Mouse (Mus musculus) liver, embryonic 14.5 days (tissue): ENCODE results near the gene Meox1. TPM values are rescaled to one million over a fixed set of nuclear protein-coding genes. Genes with fewer than 3 reads are reported as not detected.

Experiments
- ATAC-seq: fragments of 200-750 bp; cut with Nextera tagmentation; 2 replicates; pipeline ENCODE4 v1.8.0; 2017; ENCODE audit warnings: moderate number of reproducible peaks, mild to moderate bottlenecking, moderate library complexity; ENCODE audit not compliant: insufficient read depth
- DNase-seq, 3 experiments: peaks; one replicate each; pipeline ENCODE4 v3.0.0-alpha.2; 2012 to 2013; ENCODE audit warnings: low read depth in 3 of 3, low spot score in 3 of 3
- H3K27ac ChIP-seq: fragments of 300-500 bp; sonication (generic); 2 replicates; pipeline ENCODE4 v1.5.1; 2014; ENCODE audit warnings: moderate library complexity, mild to moderate bottlenecking, control low read depth, inconsistent platforms
- H3K27me3 ChIP-seq: fragments of 300-500 bp; sonication (generic); 2 replicates; pipeline ENCODE4 v1.6.1; 2014; ENCODE audit warnings: mild to moderate bottlenecking, low read length, moderate library complexity; ENCODE audit not compliant: control insufficient read depth, insufficient read depth
- H3K36me3 ChIP-seq: fragments of 300-500 bp; sonication (generic); replicated peaks from 2 replicates; pipeline ENCODE4 v1.6.1; 2014; ENCODE audit warnings: low read depth; ENCODE audit not compliant: control insufficient read depth, insufficient read depth
- H3K4me1 ChIP-seq, 2 experiments: fragments of 200-500 bp in 1 of 2; fragments of 300-500 bp in 1 of 2; sonication (generic) in 1 of 2; replicated peaks; 2 replicates each; pipeline ENCODE4 v1.6.1; 2012 to 2014; ENCODE audit warnings: antibody characterized with exemption in 1 of 2, inconsistent platforms in 1 of 2, low read length in 1 of 2; ENCODE audit not compliant: control insufficient read depth in 2 of 2, insufficient read depth in 2 of 2
- H3K4me2 ChIP-seq: fragments of 300-500 bp; sonication (generic); 2 replicates; pipeline ENCODE4 v1.6.1; 2014; ENCODE audit warnings: low read depth, mild to moderate bottlenecking, control low read depth, moderate library complexity
- H3K4me3 ChIP-seq, 2 experiments: fragments of 200-500 bp in 1 of 2; fragments of 300-500 bp in 1 of 2; sonication (generic) in 1 of 2; 2 replicates each; pipeline ENCODE4 v1.5.1; 2012 to 2014; ENCODE audit warnings: low read depth in 2 of 2, low read length in 2 of 2, mild to moderate bottlenecking in 2 of 2, control low read depth in 1 of 2, inconsistent platforms in 1 of 2, moderate library complexity in 1 of 2; ENCODE audit not compliant: insufficient read depth in 1 of 2
- H3K9ac ChIP-seq: fragments of 300-500 bp; sonication (generic); replicated peaks from 2 replicates; pipeline ENCODE4 v1.6.1; 2014; ENCODE audit warnings: mild to moderate bottlenecking, control low read depth, moderate library complexity
- H3K9me3 ChIP-seq: fragments of 300-500 bp; sonication (generic); 2 replicates; pipeline ENCODE4 v1.6.1; 2016; ENCODE audit warnings: low read length, mixed read lengths; ENCODE audit not compliant: control insufficient read depth
- CTCF ChIP-seq: IDR thresholded peaks from 2 replicates; pipeline ENCODE4 v1.5.1; 2016; ENCODE audit warnings: antibody characterized with exemption, low read depth, control low read depth
- EP300 ChIP-seq: IDR thresholded peaks from 2 replicates; pipeline ENCODE4 v1.6.1; 2016; ENCODE audit warnings: antibody characterized with exemption, low read depth
- WGBS: fragments of 180-500 bp; shearing (Covaris S2); extraction: QIAGEN DNeasy Blood & Tissue Kit; methylation state at CpG from one replicate; pipeline ENCODE4 v1.1.7; 2014; ENCODE audit not compliant: insufficient replicate concordance; 5-methylcytosine and 5-hydroxymethylcytosine counted together
- polyA plus RNA-seq, 2 experiments: library from polyadenylated mRNA; depleted of rRNA in 1 of 2; stranded (reverse) in 1 of 2; unstranded in 1 of 2; fragments of >200 nt; fragmentation: Nextera tagmentation in 1 of 2; extraction: Ambion mirVana in 1 of 2; gene quantifications; 2 replicates each; pipeline versions ENCODE4 v1.2.1 to v1.2.3; 2012 to 2014

Meox1 gene
- polyA plus RNA-seq, 2 experiments = 0.28 to 0.36 TPM

GRCm38 (mm10) chr11:101832001-101832400, 62.2 kb downstream of the Meox1 start:
- H3K27ac ChIP-seq = no peak overlapping the region
- ATAC-seq (no peak), DNase-seq (no peak)
- H3K4me3 ChIP-seq = no peak overlapping the region
- no peaks in the 10 kb centered on the region for H3K27me3 ChIP-seq
- H3K9me3 ChIP-seq = no peaks in the 10 kb centered on the region
- no peak overlapping the region for H3K4me2 ChIP-seq
- no peak for TF ChIP-seq EP300
- no peak for TF ChIP-seq CTCF
- no peaks in the 10 kb centered on the region for H3K36me3 ChIP-seq
- WGBS = 53% methylated on average over 7 of the region's 7 CpGs
- no peak overlapping the region for H3K9ac ChIP-seq
- no peaks in the 10 kb centered on the region for H3K4me1 ChIP-seq

- H3K27ac ChIP-seq = no peak overlapping the region
- 43% methylated on average over 8 of the region's 8 CpGs for WGBS
- no peak for DNase-seq
- H3K9ac ChIP-seq = no peak overlapping the region
- H3K4me2 ChIP-seq = no peak overlapping the region
- no peaks in the 10 kb centered on the region for H3K4me1 ChIP-seq
- no peaks in the 10 kb centered on the region for H3K9me3 ChIP-seq
- no peak for ATAC-seq
- H3K27me3 ChIP-seq = no peaks in the 10 kb centered on the region
- no peak overlapping the region for H3K4me3 ChIP-seq
- H3K36me3 ChIP-seq = no peaks in the 10 kb centered on the region
- TF ChIP-seq CTCF (no peak), EP300 (no peak)
Measured at GRCm38 (mm10) chr11:101830616-101831015, 63.6 kb downstream of the Meox1 start.

- no peak overlapping the region for H3K27ac ChIP-seq
- H3K4me2 ChIP-seq = no peak overlapping the region
- no peaks in the 10 kb centered on the region for H3K36me3 ChIP-seq
- ATAC-seq (no peak), DNase-seq (no peak)
- H3K4me3 ChIP-seq = no peak overlapping the region
- no peak overlapping the region for H3K9ac ChIP-seq
- no peaks in the 10 kb centered on the region for H3K4me1 ChIP-seq
- TF ChIP-seq EP300 (no peak), CTCF (no peak)
- no peaks in the 10 kb centered on the region for H3K27me3 ChIP-seq
- H3K9me3 ChIP-seq = no peaks in the 10 kb centered on the region
- whole genome bisulfite sequencing = 34% methylated on average over 10 of the region's 10 CpGs
Measured at GRCm38 (mm10) chr11:101830112-101830511, 64.1 kb downstream of the Meox1 start.

- no peaks in the 10 kb centered on the region for H3K36me3 ChIP-seq
- 54% methylated on average over 4 of the region's 4 CpGs for WGBS
- DNase-seq (no peak), ATAC-seq (no peak)
- H3K9ac ChIP-seq = no peak overlapping the region
- H3K4me3 ChIP-seq = no peak overlapping the region
- no peaks in the 10 kb centered on the region for H3K27me3 ChIP-seq
- no peak overlapping the region for H3K4me2 ChIP-seq
- TF ChIP-seq CTCF (no peak), EP300 (no peak)
- no peaks in the 10 kb centered on the region for H3K4me1 ChIP-seq
- no peaks in the 10 kb centered on the region for H3K9me3 ChIP-seq
- H3K27ac ChIP-seq = no peak overlapping the region
Measured at GRCm38 (mm10) chr11:101828718-101829117, 65.5 kb downstream of the Meox1 start.

Other genes with a start within 250 kb of the Meox1 start
- gene Arl4d, start 228.8 kb downstream of the Meox1 start, polyA plus RNA-seq (2012; rRNA removed) = 0.48 and 0.84 TPM in 2 replicates
- 0.46 and 0.72 TPM in 2 replicates for gene Arl4d, start 228.8 kb downstream of the Meox1 start, polyA plus RNA-seq (2014; fragmentation: Nextera tagmentation; extraction: Ambion mirVana)
- 6.7 and 9.6 TPM in 2 replicates for gene Dhx8, start 161.5 kb downstream of the Meox1 start, polyA plus RNA-seq (2012; rRNA removed)
- gene Dhx8, start 161.5 kb downstream of the Meox1 start, polyA plus RNA-seq (2014; fragmentation: Nextera tagmentation; extraction: Ambion mirVana) = 12.9 and 15.4 TPM in 2 replicates
- 0.29 TPM in 2 replicates for gene Etv4, start 109.0 kb downstream of the Meox1 start, polyA plus RNA-seq (2012; rRNA removed)
- 0.20 and 0.30 TPM in 2 replicates for gene Etv4, start 109.0 kb downstream of the Meox1 start, polyA plus RNA-seq (2014; fragmentation: Nextera tagmentation; extraction: Ambion mirVana)
- gene Sost, start 72.6 kb upstream of the Meox1 start, polyA plus RNA-seq (2012; rRNA removed) = 0.04 and 0.12 TPM in 2 replicates
- gene Sost, start 72.6 kb upstream of the Meox1 start, polyA plus RNA-seq (2014; fragmentation: Nextera tagmentation; extraction: Ambion mirVana) = not detected in 2 replicates
- not detected in 2 replicates for gene Cfap97d1, start 89.9 kb upstream of the Meox1 start, polyA plus RNA-seq (2012; rRNA removed)
- not detected in 2 replicates for gene Cfap97d1, start 89.9 kb upstream of the Meox1 start, polyA plus RNA-seq (2014; fragmentation: Nextera tagmentation; extraction: Ambion mirVana)
- 3.3 and 4.8 TPM in 2 replicates for gene Dusp3, start 92.6 kb upstream of the Meox1 start, polyA plus RNA-seq (2012; rRNA removed)
- 6.3 and 7.2 TPM in 2 replicates for gene Dusp3, start 92.6 kb upstream of the Meox1 start, polyA plus RNA-seq (2014; fragmentation: Nextera tagmentation; extraction: Ambion mirVana)
- 0.21 and 0.27 TPM in 2 replicates for gene Mpp3, start 134.1 kb upstream of the Meox1 start, polyA plus RNA-seq (2012; rRNA removed)
- gene Mpp3, start 134.1 kb upstream of the Meox1 start, polyA plus RNA-seq (2014; fragmentation: Nextera tagmentation; extraction: Ambion mirVana) = not detected in 2 replicates
- 0.29 and 0.38 TPM in 2 replicates for gene Cd300lg, start 147.1 kb upstream of the Meox1 start, polyA plus RNA-seq (2012; rRNA removed)
- 0.56 and 0.59 TPM in 2 replicates for gene Cd300lg, start 147.1 kb upstream of the Meox1 start, polyA plus RNA-seq (2014; fragmentation: Nextera tagmentation; extraction: Ambion mirVana)
- gene Mpp2, start 194.1 kb upstream of the Meox1 start, polyA plus RNA-seq (2012; rRNA removed) = 11.9 and 13.1 TPM in 2 replicates
- gene Mpp2, start 194.1 kb upstream of the Meox1 start, polyA plus RNA-seq (2014; fragmentation: Nextera tagmentation; extraction: Ambion mirVana) = 7.4 and 10.6 TPM in 2 replicates
- not detected in 2 replicates for gene Ppy, start 206.9 kb upstream of the Meox1 start, polyA plus RNA-seq (2012; rRNA removed)
- not detected in 2 replicates for gene Ppy, start 206.9 kb upstream of the Meox1 start, polyA plus RNA-seq (2014; fragmentation: Nextera tagmentation; extraction: Ambion mirVana)
- gene Pyy, start 213.5 kb upstream of the Meox1 start, polyA plus RNA-seq (2012; rRNA removed) = 0.22 and 0.57 TPM in 2 replicates
- gene Pyy, start 213.5 kb upstream of the Meox1 start, polyA plus RNA-seq (2014; fragmentation: Nextera tagmentation; extraction: Ambion mirVana) = not detected in 2 replicates